Mouse (Mus musculus): ENCODE data around the gene Vmn2r11.
"Not testable (repeated sequence)": the region's sequence is repeated elsewhere in the genome, so short reads cannot be mapped to it uniquely, and the experiment has no call there.

Vmn2r11 gene

DNA sequence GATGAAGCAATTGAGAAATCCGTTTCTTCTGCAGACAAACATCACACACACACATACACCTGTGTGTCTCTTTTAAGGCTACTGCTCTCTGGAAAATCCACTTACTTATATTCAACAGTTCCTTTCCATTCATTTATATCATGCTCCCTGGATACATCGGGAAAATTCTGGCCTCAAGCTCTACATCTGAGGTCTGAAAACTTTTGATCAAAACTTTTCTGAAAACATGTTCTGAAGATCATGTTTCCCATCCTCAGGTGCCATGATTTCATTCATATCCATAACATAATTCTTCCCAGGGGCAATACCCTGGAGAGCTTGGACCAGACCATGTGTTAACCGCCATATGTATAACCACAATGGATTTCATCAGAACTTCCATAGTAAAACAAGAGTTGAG lies at the start of gene Vmn2r11:
TSS of gene Vmn2r11 (minus strand) at position 101 of the 400 bp plus-strand sequence.
- in situ Hi-C loops (cut with MboI; ENCODE audit: unreplicated experiment in 2 of 2) = not testable (repeated sequence)

DNA sequence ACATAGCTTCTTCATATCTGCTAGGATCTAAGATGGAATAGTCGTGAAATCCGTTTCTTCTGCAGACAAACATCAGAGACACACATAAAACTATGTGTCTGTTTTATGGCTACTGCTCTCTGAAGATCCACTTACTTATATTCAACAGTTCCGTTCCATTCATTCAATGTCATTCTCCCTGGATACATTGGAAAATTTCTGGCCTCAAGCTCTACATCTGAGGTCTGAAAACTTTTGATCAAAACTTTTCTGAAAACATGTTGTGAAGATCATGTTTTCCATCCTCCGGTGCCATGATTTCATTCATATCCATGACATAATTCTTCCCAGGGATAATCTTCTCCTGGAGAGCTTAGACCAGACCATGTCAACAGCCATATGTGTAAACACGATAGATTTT lies 38.5 kb upstream of the Vmn2r11 start, which contains the start of gene Vmn2r12:
TSS of gene Vmn2r12 (minus strand) at position 101 of the 400 bp plus-strand sequence.
- in situ Hi-C loops (cut with MboI; ENCODE audit: unreplicated experiment in 2 of 2) = not testable (repeated sequence)

DNA sequence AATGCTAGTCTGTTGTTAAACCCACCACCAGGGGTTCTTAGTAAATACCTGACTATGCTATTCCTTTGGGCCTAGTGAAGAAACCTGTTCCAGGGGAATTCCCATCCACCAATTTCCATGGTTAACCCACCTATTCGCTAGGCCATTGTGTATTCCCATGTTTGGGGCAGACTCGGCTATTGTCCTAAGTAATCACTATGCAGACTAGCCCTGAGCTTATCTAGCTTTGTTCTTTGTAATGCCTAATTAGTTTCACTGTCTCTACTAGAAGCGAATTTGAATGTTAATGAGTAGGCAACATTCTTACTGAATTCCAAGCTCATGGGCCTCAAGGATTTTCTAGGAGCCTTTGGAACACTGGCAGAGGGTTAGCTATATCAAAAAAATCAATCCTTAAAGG lies 37.1 kb upstream of the Vmn2r11 start:
- in situ Hi-C loops (cut with MboI; ENCODE audit: unreplicated experiment in 2 of 2) = not testable (repeated sequence)

DNA sequence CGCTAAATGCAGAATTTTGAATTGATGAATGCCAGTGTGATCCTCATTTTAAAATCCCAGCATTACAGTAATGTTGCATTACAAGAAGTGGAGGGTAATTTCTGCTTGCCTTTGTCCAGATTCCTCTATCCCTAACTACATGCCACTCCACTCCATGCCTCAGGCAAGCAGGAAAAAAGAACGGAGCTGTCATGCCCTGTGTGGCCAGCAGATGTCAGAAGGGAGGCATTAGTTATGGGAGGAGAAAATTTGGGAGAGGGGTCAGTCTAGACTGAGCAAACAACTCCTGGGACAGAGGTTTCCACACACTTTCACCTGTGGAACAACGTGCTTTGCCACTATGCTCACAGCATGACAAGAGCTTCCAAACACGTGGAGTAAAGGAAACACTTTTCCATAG lies 12.6 kb upstream of the Vmn2r11 start:
- in situ Hi-C loops (cut with MboI; ENCODE audit: unreplicated experiment in 2 of 2) = not testable (repeated sequence)

DNA sequence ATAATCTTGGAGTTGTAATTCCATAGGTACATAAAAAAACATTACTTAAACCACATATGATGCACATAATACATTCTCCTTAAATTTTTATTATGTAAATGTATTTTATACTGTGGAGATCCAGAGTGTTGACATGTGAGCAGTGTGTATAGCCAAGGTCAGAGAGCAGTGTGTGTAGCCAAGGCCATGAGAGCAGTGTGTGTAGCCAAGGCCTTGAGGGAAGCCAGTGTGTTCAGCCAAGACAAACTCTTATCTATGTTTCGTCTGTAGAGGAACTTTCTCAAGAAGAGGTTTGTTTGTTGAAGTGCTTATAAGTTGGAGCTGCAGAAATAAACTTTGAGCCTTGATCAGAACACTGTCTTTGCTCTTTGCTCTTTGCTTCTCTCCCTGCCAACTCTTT lies 4.1 kb downstream of the Vmn2r11 start:
- in situ Hi-C loops (cut with MboI; ENCODE audit: unreplicated experiment in 2 of 2) = no loop called here

DNA sequence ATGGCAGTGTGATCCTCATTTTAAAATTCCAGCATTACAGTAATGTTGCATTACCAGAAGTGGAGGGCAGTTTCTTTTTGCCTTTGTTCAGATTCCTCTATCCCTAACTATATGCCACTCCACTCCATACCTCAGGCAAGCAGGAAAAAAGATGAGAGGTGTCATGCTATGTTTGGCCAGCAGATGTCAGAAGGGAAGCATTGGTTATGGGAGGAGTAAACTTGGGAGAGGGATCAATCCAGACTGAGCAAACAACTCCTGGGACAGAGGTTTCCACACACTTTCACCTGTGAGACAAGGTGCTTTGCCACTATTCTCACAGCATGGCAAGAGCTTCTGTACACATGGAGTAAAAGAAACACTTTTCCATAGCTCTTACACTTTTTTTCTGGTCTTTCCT lies 26.8 kb downstream of the Vmn2r11 start:
- in situ Hi-C loops (cut with MboI; ENCODE audit: unreplicated experiment in 2 of 2) = no loop called here

DNA sequence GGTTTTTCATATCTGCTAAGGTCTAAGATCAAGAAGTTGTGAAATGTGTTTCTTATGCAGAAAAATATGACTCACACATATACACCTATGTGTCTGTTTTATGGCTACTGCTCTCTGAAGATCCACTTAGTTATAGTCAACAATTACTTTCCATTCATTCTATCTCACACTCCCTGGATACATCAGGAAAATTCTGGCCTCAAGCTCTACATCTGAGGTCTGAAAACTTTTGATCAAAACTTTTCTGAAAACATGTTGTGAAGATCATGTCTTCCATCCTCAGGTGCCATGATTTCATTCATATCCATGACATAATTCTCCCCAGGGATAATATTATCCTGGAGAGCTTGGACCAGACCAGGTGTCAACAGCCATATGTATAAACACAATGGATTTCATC lies 52.9 kb downstream of the Vmn2r11 start, which contains the start of gene Vmn2r10:
TSS of gene Vmn2r10 (minus strand) at position 101 of the 400 bp plus-strand sequence.
- in situ Hi-C loops (cut with MboI; ENCODE audit: unreplicated experiment in 2 of 2) = not testable (repeated sequence)

All from v-Abl transformed pro-B cells (cell line).